Mouse (Mus musculus) cortical plate, adult 2 months (tissue): Measurements from ENCODE around the gene Pex11a.

Experiments used
- CTCF ChIP-seq: fragments of 200-500 bp; IDR thresholded peaks from 2 replicates; pipeline ENCODE4 v1.5.1; 2011; ENCODE audit warnings: mild to moderate bottlenecking, control low read depth, low read length; ENCODE audit not compliant: insufficient read depth; ENCODE audit errors: extremely low read depth
- POLR2A ChIP-seq: fragments of 200-500 bp; IDR thresholded peaks from 2 replicates; pipeline ENCODE4 v1.6.1; 2011; ENCODE audit warnings: mild to moderate bottlenecking, low read length, control low read depth; ENCODE audit not compliant: insufficient read depth; ENCODE audit errors: extremely low read depth

DNA sequence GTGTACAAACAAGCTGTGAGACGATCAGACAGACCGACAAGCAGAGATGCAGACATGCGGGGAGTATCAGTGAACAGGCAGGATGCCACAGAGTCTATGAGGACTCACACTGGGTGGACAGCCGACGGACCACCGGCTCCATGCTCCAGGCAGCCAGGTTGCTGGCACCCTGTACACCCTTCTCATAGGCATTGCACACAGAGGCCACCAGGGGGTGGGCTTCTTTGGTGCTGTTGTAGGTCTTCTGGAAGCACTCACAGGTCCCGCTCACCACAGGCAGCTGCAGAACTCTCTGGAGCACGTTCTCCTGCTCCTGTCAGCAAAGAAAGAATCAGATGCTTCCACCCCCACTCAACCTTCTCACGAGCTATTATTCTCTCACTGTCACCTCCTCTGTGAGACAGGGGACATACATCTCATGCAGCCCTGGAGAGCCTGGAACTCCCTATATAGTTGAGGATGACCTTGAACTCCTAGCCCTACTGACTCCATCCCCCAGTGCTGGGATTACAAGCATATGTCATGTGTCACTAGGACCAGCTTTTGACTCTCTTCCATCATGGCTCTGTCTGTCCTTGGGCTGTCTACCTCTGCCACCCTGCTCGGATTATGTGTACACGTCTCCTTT lies 13.1 kb downstream of the Pex11a start:
- TF ChIP-seq CTCF (peak; percentile 22; the same call in 1 of the 2 replicates), POLR2A (no peak)
